28 mouse cellular contexts compared by ENCODE assay signal in genomic region chr10:95969694-95970093, GRCm38 (mm10). TPM values are rescaled to one million over a fixed set of nuclear protein-coding genes. Genes with fewer than 3 reads are reported as not detected.
DNase-seq lines count a peak whose midpoint lies in the region; ATAC-seq and TF ChIP-seq lines count a peak whose summit lies in the region.
"Had no signal": no experiment of that assay in that cellular context is flagged by ENCODE, and none has a peak within 500 bp of the region (broad histone marks: within the 10 kb centered on the region; RNA-seq: fewer than 3 reads in every experiment).

No protein-coding gene starts in this region.

- H3K27ac ChIP-seq in heart, embryonic 10.5 days = peak overlapping the region; percentile 48; the same call in 1 of the 2 replicates
- H3K27ac ChIP-seq in MEL (ENCODE audit: control insufficient read depth, low read depth, low read length) = no peak overlapping the region
- no peak overlapping the region for H3K27ac ChIP-seq in intestine, embryonic 15.5 days
- H3K27ac ChIP-seq: embryonic facial prominence, embryonic 15.5 days; hindbrain, embryonic 15.5 days; layer of hippocampus, adult 2 months; limb, embryonic 15.5 days; liver, embryonic 15.5 days; macrophage; midbrain, embryonic 12.5 days; neural tube, embryonic 12.5 days; stomach, embryonic 15.5 days had no signal

- ATAC-seq in intestine, embryonic 15.5 days = no peak

- 95% methylated on average over 1 of the region's 1 CpGs for WGBS in heart, embryonic 10.5 days
- WGBS in intestine, embryonic 15.5 days = 97% methylated on average over 1 of the region's 1 CpGs

- H3K79me2 ChIP-seq in MEL (ENCODE audit: control insufficient read depth, insufficient read depth, low read length, poor library complexity) = peaks cover 9% of the 10 kb centered on the region

- TF ChIP-seq RAD21 in MEL (IDR thresholded peaks at IDR 0.05; ENCODE audit: low read depth, low read length) = no peak

- H3K4me2 ChIP-seq in intestine, embryonic 15.5 days (replicated peaks) = no peak overlapping the region
- H3K4me2 ChIP-seq: embryonic facial prominence, embryonic 15.5 days; hindbrain, embryonic 15.5 days; limb, embryonic 15.5 days; midbrain, embryonic 12.5 days; neural tube, embryonic 12.5 days; stomach, embryonic 15.5 days had no signal

- DNase-seq in heart, embryonic 10.5 days (ENCODE audit: low spot score) = no peak
- no peak for DNase-seq in heart, postnatal 10 days
- DNase-seq in A20 (ENCODE audit: low read depth, low spot score) = peak; percentile 36
- peak; percentile 30 for DNase-seq in MEL (ENCODE audit: low read depth, low spot score)
- no peak for DNase-seq in gastrocnemius, postnatal 10 days
- no peak for DNase-seq in kidney, adult 11 months
- DNase-seq: adrenal gland, postnatal 36 days; cerebellum, adult 18-20 months; cerebellum, postnatal 25 days; gastrocnemius, adult 2 months; kidney, adult 18-20 months; kidney, postnatal 14 days; right cerebral cortex, postnatal 14 days; spleen, adult 18-20 months; thymus, adult 18-20 months; thymus, postnatal 4 days had no signal

- no peak overlapping the region for H3K4me3 ChIP-seq in heart, embryonic 10.5 days
- H3K4me3 ChIP-seq in MEL (ENCODE audit: control insufficient read depth in 1 of 2, insufficient read depth in 1 of 2, low read depth in 2 of 2, low read length in 2 of 2) = no peak overlapping the region
- H3K4me3 ChIP-seq in megakaryocyte, embryonic 14.5 days (replicated peaks) = peak overlapping the region; percentile 16
- H3K4me3 ChIP-seq in intestine, embryonic 15.5 days (replicated peaks) = no peak overlapping the region
- H3K4me3 ChIP-seq: embryonic facial prominence, embryonic 15.5 days; gastrocnemius, adult 2 months; hindbrain, embryonic 15.5 days; layer of hippocampus, adult 2 months; limb, embryonic 15.5 days; liver, embryonic 15.5 days; midbrain, embryonic 12.5 days; neural tube, embryonic 12.5 days; stomach, embryonic 15.5 days had no signal

- H3K4me1 ChIP-seq in heart, embryonic 10.5 days = peaks cover 22% of the 10 kb centered on the region
- H3K4me1 ChIP-seq in MEL (ENCODE audit: control insufficient read depth in 1 of 2, insufficient read depth in 2 of 2, low read length in 2 of 2) = peaks cover 9 to 10% of the 10 kb centered on the region in 2 experiments; a peak in 3 of 4 replicates
- H3K4me1 ChIP-seq in megakaryocyte, embryonic 14.5 days = peaks cover 40% of the 10 kb centered on the region
- H3K4me1 ChIP-seq in intestine, embryonic 15.5 days (replicated peaks) = no peaks in the 10 kb centered on the region
- H3K4me1 ChIP-seq: embryonic facial prominence, embryonic 15.5 days; hindbrain, embryonic 15.5 days; limb, embryonic 15.5 days; midbrain, embryonic 12.5 days; neural tube, embryonic 12.5 days; stomach, embryonic 15.5 days had no signal

- no peaks in the 10 kb centered on the region for H3K27me3 ChIP-seq in heart, embryonic 10.5 days (ENCODE audit: insufficient read depth, poor library complexity, severe bottlenecking)
- H3K27me3 ChIP-seq in MEL (ENCODE audit: control insufficient read depth in 1 of 2, insufficient read depth in 2 of 2, low read length in 2 of 2) = no peaks in the 10 kb centered on the region
- no peaks in the 10 kb centered on the region for H3K27me3 ChIP-seq in megakaryocyte, embryonic 14.5 days (replicated peaks)
- no peaks in the 10 kb centered on the region for H3K27me3 ChIP-seq in intestine, embryonic 15.5 days (replicated peaks)
- H3K27me3 ChIP-seq: embryonic facial prominence, embryonic 15.5 days; hindbrain, embryonic 15.5 days; limb, embryonic 15.5 days; liver, embryonic 15.5 days; midbrain, embryonic 12.5 days; neural tube, embryonic 12.5 days; stomach, embryonic 15.5 days had no signal

- TF ChIP-seq POLR2A in MEL (IDR thresholded peaks at IDR 0.05; ENCODE audit: control insufficient read depth in 1 of 2, insufficient read depth in 1 of 2, low read depth in 1 of 2, low read length in 2 of 2, poor library complexity in 1 of 2) = no peak

- H3K9me3 ChIP-seq in heart, embryonic 10.5 days = no peaks in the 10 kb centered on the region
- H3K9me3 ChIP-seq in MEL (replicated peaks; ENCODE audit: insufficient read depth, low read length) = no peaks in the 10 kb centered on the region
- no peaks in the 10 kb centered on the region for H3K9me3 ChIP-seq in megakaryocyte, embryonic 14.5 days
- H3K9me3 ChIP-seq in intestine, embryonic 15.5 days = no peaks in the 10 kb centered on the region
- H3K9me3 ChIP-seq: embryonic facial prominence, embryonic 15.5 days; G1E; hindbrain, embryonic 15.5 days; limb, embryonic 15.5 days; liver, embryonic 15.5 days; midbrain, embryonic 12.5 days; neural tube, embryonic 12.5 days; stomach, embryonic 15.5 days had no signal

- TF ChIP-seq CTCF in MEL (IDR thresholded peaks at IDR 0.05 in 2 of 3, conservative IDR thresholded peaks at IDR 0.05 in 1 of 3; ENCODE audit: control insufficient read depth in 1 of 3, insufficient read depth in 1 of 3, low read depth in 2 of 3, low read length in 3 of 3, poor library complexity in 1 of 3, severe bottlenecking in 1 of 3) = no peak

- intact Hi-C loops in heart, postnatal 10 days (cut with DNase I) = no loop called here

- no peak overlapping the region for H3K9ac ChIP-seq in MEL (ENCODE audit: control insufficient read depth, low read depth, low read length, poor library complexity, severe bottlenecking)
- no peak overlapping the region for H3K9ac ChIP-seq in intestine, embryonic 15.5 days
- H3K9ac ChIP-seq: embryonic facial prominence, embryonic 15.5 days; hindbrain, embryonic 15.5 days; limb, embryonic 15.5 days; liver, embryonic 15.5 days; midbrain, embryonic 12.5 days; neural tube, embryonic 12.5 days; stomach, embryonic 15.5 days had no signal

- H3K36me3 ChIP-seq in heart, embryonic 10.5 days = no peaks in the 10 kb centered on the region
- H3K36me3 ChIP-seq in MEL (ENCODE audit: control insufficient read depth in 1 of 2, insufficient read depth in 2 of 2, low read length in 2 of 2) = peaks cover 0 to 19% of the 10 kb centered on the region in 2 experiments; a peak in 3 of 4 replicates
- H3K36me3 ChIP-seq in megakaryocyte, embryonic 14.5 days (replicated peaks; ENCODE audit: low read length) = peaks cover 5% of the 10 kb centered on the region
- H3K36me3 ChIP-seq in intestine, embryonic 15.5 days = no peaks in the 10 kb centered on the region
- H3K36me3 ChIP-seq: embryonic facial prominence, embryonic 15.5 days; hindbrain, embryonic 15.5 days; midbrain, embryonic 12.5 days; neural tube, embryonic 12.5 days had no signal

- no peak for TF ChIP-seq EP300 in MEL (IDR thresholded peaks at IDR 0.05; ENCODE audit: low read depth in 1 of 2, low read length in 2 of 2)

TF ChIP-seq in MEL, 35 proteins besides CTCF, POLR2A, EP300 and RAD21:
- TF ChIP-seq ZMIZ1 (IDR thresholded peaks at IDR 0.05; ENCODE audit: low read depth, low read length) (no peak), MYB (IDR thresholded peaks at IDR 0.05; ENCODE audit: low read depth, low read length) (no peak), NELFE (IDR thresholded peaks at IDR 0.05; ENCODE audit: low read depth, low read length) (no peak), GABPA (IDR thresholded peaks at IDR 0.05; ENCODE audit: low read depth, low read length) (no peak), MAFK (IDR thresholded peaks at IDR 0.05; ENCODE audit: borderline replicate concordance, low read depth, low read length) (no peak), MAZ (IDR thresholded peaks at IDR 0.05; ENCODE audit: low read depth, low read length) (no peak), ELF1 (IDR thresholded peaks at IDR 0.05; ENCODE audit: low read depth, low read length) (no peak), MEF2A (IDR thresholded peaks at IDR 0.05; ENCODE audit: extremely low read depth, insufficient replicate concordance, low read depth, low read length, poor library complexity, severe bottlenecking) (no peak), ZKSCAN1 (IDR thresholded peaks at IDR 0.05; ENCODE audit: low read depth, low read length) (no peak), CHD2 (IDR thresholded peaks at IDR 0.05; ENCODE audit: low read length) (no peak), ETS1 (IDR thresholded peaks at IDR 0.05; ENCODE audit: low read depth, low read length) (no peak), USF2 (IDR thresholded peaks at IDR 0.05; ENCODE audit: borderline replicate concordance in 1 of 2, insufficient read depth in 1 of 2, low read depth in 1 of 2, low read length in 2 of 2) (no peak), GATA1 (IDR thresholded peaks at IDR 0.05; ENCODE audit: low read depth, low read length) (no peak), SMC3 (IDR thresholded peaks at IDR 0.05; ENCODE audit: low read depth, low read length) (no peak), ZNF384 (IDR thresholded peaks at IDR 0.05; ENCODE audit: low read depth, low read length) (no peak), POLR2AphosphoS5 (IDR thresholded peaks at IDR 0.05; ENCODE audit: borderline replicate concordance, low read depth, low read length) (no peak), USF1 (IDR thresholded peaks at IDR 0.05; ENCODE audit: low read depth, low read length) (no peak), KAT2A (conservative IDR thresholded peaks at IDR 0.05; ENCODE audit: low read depth, low read length) (no peak)
TF ChIP-seq in MEL: peak in this region for 0.

RNA-seq across cellular contexts. Expression of gene Eea1, which starts 29.2 kb away (rescaled TPM):
- polyA plus RNA-seq in heart, embryonic 10.5 days (2016; fragmentation: Nextera tagmentation; extraction: Ambion mirVana) = 13.2 and 16.8 TPM in 2 replicates
- total RNA-seq in heart, postnatal 10 days (2021) = 10 to 100 TPM; 34.3 to 37.1 TPM
- 10.2 and 10.7 TPM in 2 replicates for total RNA-seq in MEL (2012; rRNA removed)
- polyA plus RNA-seq in MEL (2012; ENCODE audit: insufficient read depth in 1 of 2, insufficient read length in 2 of 2, low read depth in 1 of 2, low replicate concordance in 2 of 2, missing spikeins in 1 of 2) = 10 to 100 TPM in 1 of 2 experiments, 1 to 10 TPM in 1; 9.2 to 43.5 TPM
- 2.4 and 3.5 TPM in 2 replicates for polyA plus RNA-seq in megakaryocyte, embryonic 14.5 days (2012; ENCODE audit: insufficient read depth, low replicate concordance)
- 10 to 100 TPM; 22.6 to 24.9 TPM for total RNA-seq in gastrocnemius, postnatal 10 days (2021)
- 19.9 and 22.4 TPM in 2 replicates for polyA plus RNA-seq in intestine, embryonic 15.5 days (2015; fragmentation: Nextera tagmentation; extraction: Ambion mirVana)

Comparison
In these comparisons a context has a peak if more than half of its experiments do, and no peak if none do; other contexts are left out.
1. DNase-seq: peak in A20 (single experiment) and MEL (single experiment); none in heart, embryonic 10.5 days (single experiment), heart, postnatal 10 days (0 of 2), gastrocnemius, postnatal 10 days (single experiment) and kidney, adult 11 months (single experiment).